Mouse (Mus musculus) embryonic facial prominence, embryonic 14.5 days (tissue): Measurements from ENCODE around the gene Ifi44. TPM values are rescaled to one million over a fixed set of nuclear protein-coding genes. Genes with fewer than 3 reads are reported as not detected.

Experiments
- ATAC-seq: fragments of 200-750 bp; cut with Nextera tagmentation; 2 replicates; pipeline ENCODE4 v1.8.0; 2017; ENCODE audit warnings: low read depth, moderate number of reproducible peaks, moderate TSS enrichment
- DNase-seq: peaks from one replicate; pipeline ENCODE4 v3.0.0-alpha.2; 2015; ENCODE audit warnings: low spot score
- H3K27ac ChIP-seq: fragments of 300-500 bp; sonication (generic); replicated peaks from 2 replicates; pipeline ENCODE4 v1.5.1; 2014; ENCODE audit warnings: low read depth, mild to moderate bottlenecking, low read length, moderate library complexity
- H3K27me3 ChIP-seq: fragments of 300-500 bp; sonication (generic); replicated peaks from 2 replicates; pipeline ENCODE4 v1.6.1; 2014; ENCODE audit warnings: low read length; ENCODE audit not compliant: control insufficient read depth, insufficient read depth
- H3K36me3 ChIP-seq: fragments of 300-500 bp; sonication (generic); 2 replicates; pipeline ENCODE4 v1.6.1; 2014; ENCODE audit warnings: low read length, mixed read lengths; ENCODE audit not compliant: control insufficient read depth, insufficient read depth
- H3K4me1 ChIP-seq: fragments of 300-500 bp; sonication (generic); 2 replicates; pipeline ENCODE4 v1.6.1; 2014; ENCODE audit warnings: antibody characterized with exemption, low read length; ENCODE audit not compliant: control insufficient read depth, insufficient read depth
- H3K4me2 ChIP-seq: fragments of 300-500 bp; sonication (generic); 2 replicates; pipeline ENCODE4 v1.6.1; 2014; ENCODE audit warnings: low read depth, mild to moderate bottlenecking, low read length, moderate library complexity, mixed read lengths
- H3K4me3 ChIP-seq: fragments of 300-500 bp; sonication (generic); 2 replicates; pipeline ENCODE4 v1.5.1; 2014; ENCODE audit warnings: low read depth, mild to moderate bottlenecking, low read length
- H3K9ac ChIP-seq: fragments of 300-500 bp; sonication (generic); 2 replicates; pipeline ENCODE4 v1.6.1; 2014; ENCODE audit warnings: low read depth, mild to moderate bottlenecking, low read length, moderate library complexity, mixed read lengths
- H3K9me3 ChIP-seq: fragments of 300-500 bp; sonication (generic); 2 replicates; pipeline ENCODE4 v1.6.1; 2016; ENCODE audit warnings: low read length; ENCODE audit not compliant: control insufficient read depth
- WGBS: fragments of 180-500 bp; shearing (Covaris S2); extraction: QIAGEN DNeasy Blood & Tissue Kit; methylation state at CpG from one replicate; pipeline ENCODE4 v1.1.7; 2014; 5-methylcytosine and 5-hydroxymethylcytosine counted together
- polyA plus RNA-seq: library from polyadenylated mRNA; unstranded; fragments of >200 nt; fragmentation: Nextera tagmentation; extraction: Ambion mirVana; gene quantifications from 2 replicates; pipeline ENCODE4 v1.2.1, GENCODE M21; 2014

Gene Ifi44
- 0.58 and 0.90 TPM in 2 replicates for polyA plus RNA-seq

DNA sequence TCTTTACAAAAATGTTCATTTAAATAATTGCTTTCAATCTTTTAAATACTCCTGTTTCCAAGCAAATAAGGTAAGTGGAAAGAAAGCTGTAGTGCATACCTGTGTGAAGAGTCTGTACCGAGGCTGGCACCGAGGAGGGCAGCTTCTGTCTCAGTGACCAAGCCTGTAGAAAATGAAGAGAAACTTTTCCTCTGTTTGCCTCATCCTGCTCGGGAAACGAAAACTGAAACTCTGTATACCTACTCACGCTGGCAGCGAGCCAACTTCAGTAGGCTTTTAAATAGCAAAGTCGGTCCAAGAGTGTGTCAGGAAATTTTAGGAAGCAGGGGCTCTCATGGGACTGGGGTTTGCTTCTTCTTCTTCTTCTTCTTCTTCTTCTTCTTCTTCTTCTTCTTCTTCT is at the start of gene Ifi44:
Gene Ifi44, minus strand, starts transcription at position 224 of the 400 bp plus-strand sequence.
- Histone ChIP-seq H3K27ac (no peak within 1 kb of the TSS), H3K4me2 (peak within 1 kb of the TSS; percentile 14; the same call in 1 of the 2 replicates), H3K4me1 (peaks cover 4% of the 10 kb centered on the region; the same call in 1 of the 2 replicates), H3K36me3 (no peaks in the 10 kb centered on the region), H3K9me3 (no peaks in the 10 kb centered on the region), H3K9ac (no peak within 1 kb of the TSS), H3K4me3 (no peak within 1 kb of the TSS), H3K27me3 (no peaks in the 10 kb centered on the region)
- ATAC-seq (peak; percentile 33; the same call in 1 of the 2 replicates), DNase-seq (peak; percentile 80)
- 40% methylated on average over 7 of the region's 7 CpGs for WGBS

- Histone ChIP-seq H3K9ac (no peak overlapping the region), H3K4me3 (no peak overlapping the region), H3K4me2 (no peak overlapping the region), H3K4me1 (no peaks in the 10 kb centered on the region), H3K27ac (no peak overlapping the region), H3K9me3 (no peaks in the 10 kb centered on the region), H3K36me3 (no peaks in the 10 kb centered on the region), H3K27me3 (no peaks in the 10 kb centered on the region)
- ATAC-seq (no peak), DNase-seq (no peak)
- WGBS = 80% methylated on average over 8 of the region's 8 CpGs
These were observed 38.9 kb upstream of the Ifi44 start for GRCm38 (mm10) chr3:151788622-151789021.

DNA sequence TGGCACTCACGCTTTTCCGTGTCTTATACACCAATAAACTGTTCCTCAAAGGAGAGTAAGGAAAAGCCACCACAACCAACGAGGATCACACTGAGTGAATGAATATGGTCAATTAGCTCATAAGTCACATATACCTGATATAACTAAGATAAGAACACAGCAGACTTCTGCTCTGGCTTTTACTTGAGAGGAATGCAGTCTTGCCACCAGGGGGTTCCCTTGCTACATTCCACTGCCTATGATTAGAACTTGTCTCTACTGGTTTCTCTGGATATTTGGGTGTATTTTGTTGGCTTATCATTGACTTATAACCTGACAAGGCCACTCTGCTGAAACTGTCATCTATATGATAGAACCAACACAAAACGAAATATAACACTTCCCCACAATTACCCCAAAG is 25.3 kb upstream of the Ifi44 start:
- H3K27me3 ChIP-seq = no peaks in the 10 kb centered on the region
- no peaks in the 10 kb centered on the region for H3K9me3 ChIP-seq
- no peak overlapping the region for H3K4me2 ChIP-seq
- H3K9ac ChIP-seq = no peak overlapping the region
- H3K4me3 ChIP-seq = no peak overlapping the region
- 69% methylated on average over 4 of the region's 4 CpGs for WGBS
- ATAC-seq = no peak
- peak; percentile 46 for DNase-seq
- H3K27ac ChIP-seq = no peak overlapping the region
- H3K4me1 ChIP-seq = no peaks in the 10 kb centered on the region
- H3K36me3 ChIP-seq = no peaks in the 10 kb centered on the region

GRCm38 (mm10) chr3:151771074-151771473 is 21.3 kb upstream of the Ifi44 start:
- H3K27ac ChIP-seq = no peak overlapping the region
- 63% methylated on average over 3 of the region's 3 CpGs for WGBS
- DNase-seq (peak; percentile 77), ATAC-seq (0 out of 2 replicates have a peak, but pooled peaks have one; percentile 57)
- H3K4me3 ChIP-seq = no peak overlapping the region
- no peaks in the 10 kb centered on the region for H3K4me1 ChIP-seq
- H3K9me3 ChIP-seq = no peaks in the 10 kb centered on the region
- H3K27me3 ChIP-seq = no peaks in the 10 kb centered on the region
- no peak overlapping the region for H3K4me2 ChIP-seq
- H3K9ac ChIP-seq = no peak overlapping the region
- no peaks in the 10 kb centered on the region for H3K36me3 ChIP-seq

- no peak overlapping the region for H3K27ac ChIP-seq
These were observed 1.2 kb downstream of the Ifi44 start for GRCm38 (mm10) chr3:151748514-151748913.

DNA sequence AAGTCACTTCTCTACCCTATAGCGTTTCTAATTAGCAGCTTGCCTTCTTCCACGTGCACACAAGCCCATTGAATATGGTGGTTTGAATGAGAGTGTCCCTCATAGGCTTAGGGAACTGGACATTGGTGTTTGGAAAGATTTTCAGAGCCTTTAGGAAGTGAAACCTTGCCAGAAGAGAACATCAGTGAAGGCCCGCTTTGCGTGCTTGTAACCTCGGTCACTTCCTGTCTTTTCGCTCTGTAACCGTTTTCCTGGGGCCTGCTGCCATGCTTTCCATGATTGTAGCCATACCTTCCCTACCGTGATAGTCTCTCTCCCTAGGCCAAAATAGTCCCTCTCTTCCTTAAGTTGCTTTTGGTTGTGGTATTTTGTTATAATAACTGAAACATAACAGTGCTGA is 3.7 kb downstream of the Ifi44 start:
- 88% methylated on average over 8 of the region's 8 CpGs for WGBS

More at GRCm38 (mm10) chr3:151748514-151748913, 1.2 kb downstream of the Ifi44 start:
- no peaks in the 10 kb centered on the region for H3K36me3 ChIP-seq
- no peaks in the 10 kb centered on the region for H3K9me3 ChIP-seq
- 81% methylated on average over 1 of the region's 1 CpGs for WGBS
- peaks cover 4% of the 10 kb centered on the region; the same call in 1 of the 2 replicates for H3K4me1 ChIP-seq
- no peak overlapping the region for H3K4me2 ChIP-seq
- ATAC-seq (no peak), DNase-seq (no peak)
- H3K9ac ChIP-seq = no peak overlapping the region
- no peak overlapping the region for H3K4me3 ChIP-seq
- no peaks in the 10 kb centered on the region for H3K27me3 ChIP-seq

GRCm38 (mm10) chr3:151742223-151742622 is 7.5 kb downstream of the Ifi44 start:
- Histone ChIP-seq H3K4me1 (no peaks in the 10 kb centered on the region), H3K9me3 (no peaks in the 10 kb centered on the region), H3K4me2 (no peak overlapping the region), H3K36me3 (no peaks in the 10 kb centered on the region), H3K4me3 (no peak overlapping the region), H3K27ac (no peak overlapping the region), H3K27me3 (no peaks in the 10 kb centered on the region), H3K9ac (no peak overlapping the region)
- ATAC-seq (no peak), DNase-seq (no peak)
- WGBS = 60% methylated on average over 1 of the region's 1 CpGs

More for the DNA sequence above, 3.7 kb downstream of the Ifi44 start:
- Histone ChIP-seq H3K27me3 (no peaks in the 10 kb centered on the region), H3K9me3 (no peaks in the 10 kb centered on the region), H3K27ac (no peak overlapping the region), H3K4me2 (no peak overlapping the region), H3K4me3 (no peak overlapping the region), H3K9ac (no peak overlapping the region), H3K36me3 (no peaks in the 10 kb centered on the region), H3K4me1 (peaks cover 4% of the 10 kb centered on the region; the same call in 1 of the 2 replicates)
- no peak for DNase-seq
- no peak for ATAC-seq

DNA sequence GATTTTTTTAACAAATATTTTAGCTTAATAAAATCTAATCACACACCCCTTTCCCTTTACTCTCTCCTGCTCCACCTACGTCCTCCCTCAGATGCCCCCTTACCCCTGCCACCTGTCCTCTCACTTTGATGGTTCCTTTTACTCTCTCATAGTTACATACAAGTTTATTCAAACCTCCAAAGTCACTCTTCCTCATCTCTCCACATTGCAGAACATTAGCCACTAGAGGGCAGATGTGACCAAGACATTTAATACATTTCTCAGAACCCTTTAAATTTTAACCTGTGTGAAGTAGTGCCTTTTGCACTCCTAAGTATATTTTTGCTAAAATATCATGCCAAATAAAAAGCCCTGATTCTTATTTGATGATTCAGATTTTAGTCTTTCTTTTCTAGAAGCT is 33.5 kb downstream of the Ifi44 start:
- peak; percentile 81 for DNase-seq

GRCm38 (mm10) chr3:151707335-151707734 is 42.4 kb downstream of the Ifi44 start:
- no peak for ATAC-seq

More for the DNA sequence above, 33.5 kb downstream of the Ifi44 start:
- Histone ChIP-seq H3K27ac (no peak overlapping the region), H3K4me3 (no peak overlapping the region), H3K9ac (no peak overlapping the region), H3K4me1 (no peaks in the 10 kb centered on the region), H3K36me3 (no peaks in the 10 kb centered on the region), H3K27me3 (no peaks in the 10 kb centered on the region), H3K9me3 (no peaks in the 10 kb centered on the region), H3K4me2 (no peak overlapping the region)
- no peak for ATAC-seq
- 28% methylated on average over 1 of the region's 1 CpGs for WGBS

More at GRCm38 (mm10) chr3:151707335-151707734, 42.4 kb downstream of the Ifi44 start:
- Histone ChIP-seq H3K4me1 (no peaks in the 10 kb centered on the region), H3K27me3 (no peaks in the 10 kb centered on the region), H3K9ac (no peak overlapping the region), H3K4me2 (no peak overlapping the region), H3K4me3 (no peak overlapping the region), H3K36me3 (no peaks in the 10 kb centered on the region), H3K9me3 (0 out of 2 replicates have a peak, but pooled peaks cover 3% of the 10 kb centered on the region), H3K27ac (no peak overlapping the region)
- 86% methylated on average over 4 of the region's 4 CpGs for WGBS
- no peak for DNase-seq
